Mouse (Mus musculus): ENCODE data around the gene Tmem185b. TPM values are rescaled to one million over a fixed set of nuclear protein-coding genes. Genes with fewer than 3 reads are reported as not detected.

Tmem185b gene
- polyA plus RNA-seq, 1 experiment = not detected

- Histone ChIP-seq H3K27ac (ENCODE audit: insufficient read depth, low read depth, low read length) (no peak overlapping the region), H3K4me3 (ENCODE audit: insufficient read depth, low read depth, low read length) (no peak overlapping the region), H3K4me1 (ENCODE audit: control insufficient read depth, insufficient read depth, low read length) (no peaks in the 10 kb centered on the region)
- 85% methylated on average over 9 of the region's 9 CpGs for WGBS
- no peak for TF ChIP-seq CTCF (IDR thresholded peaks at IDR 0.05; ENCODE audit: insufficient read depth, low read depth, low read length)
- TF ChIP-seq POLR2A (IDR thresholded peaks at IDR 0.05; ENCODE audit: insufficient read depth, low read depth, low read length) = no peak
Measured at GRCm38 (mm10) chr1:119540836-119541557, 15.0 kb downstream of the Tmem185b start.

- WGBS = 73% methylated on average over 3 of the region's 3 CpGs
- no peak overlapping the region for H3K27ac ChIP-seq (ENCODE audit: insufficient read depth, low read depth, low read length)
- H3K4me1 ChIP-seq (ENCODE audit: control insufficient read depth, insufficient read depth, low read length) = no peaks in the 10 kb centered on the region
- no peak for TF ChIP-seq POLR2A (IDR thresholded peaks at IDR 0.05; ENCODE audit: insufficient read depth, low read depth, low read length)
- TF ChIP-seq CTCF (IDR thresholded peaks at IDR 0.05; ENCODE audit: insufficient read depth, low read depth, low read length) = no peak
- H3K4me3 ChIP-seq (ENCODE audit: insufficient read depth, low read depth, low read length) = no peak overlapping the region
Measured at GRCm38 (mm10) chr1:119541570-119541969, 15.6 kb downstream of the Tmem185b start.

GRCm38 (mm10) chr1:119543316-119543715, 17.4 kb downstream of the Tmem185b start:
- Histone ChIP-seq H3K27ac (ENCODE audit: insufficient read depth, low read depth, low read length) (no peak overlapping the region), H3K4me1 (ENCODE audit: control insufficient read depth, insufficient read depth, low read length) (no peaks in the 10 kb centered on the region), H3K4me3 (ENCODE audit: insufficient read depth, low read depth, low read length) (no peak overlapping the region)
- no peak for TF ChIP-seq CTCF (IDR thresholded peaks at IDR 0.05; ENCODE audit: insufficient read depth, low read depth, low read length)
- no peak for TF ChIP-seq POLR2A (IDR thresholded peaks at IDR 0.05; ENCODE audit: insufficient read depth, low read depth, low read length)
- WGBS = 94% methylated on average over 6 of the region's 6 CpGs

- WGBS = 82% methylated on average over 5 of the region's 5 CpGs
- Histone ChIP-seq H3K4me1 (ENCODE audit: control insufficient read depth, insufficient read depth, low read length) (no peaks in the 10 kb centered on the region), H3K4me3 (ENCODE audit: insufficient read depth, low read depth, low read length) (no peak overlapping the region), H3K27ac (ENCODE audit: insufficient read depth, low read depth, low read length) (no peak overlapping the region)
- no peak for TF ChIP-seq POLR2A (IDR thresholded peaks at IDR 0.05; ENCODE audit: insufficient read depth, low read depth, low read length)
- TF ChIP-seq CTCF (IDR thresholded peaks at IDR 0.05; ENCODE audit: insufficient read depth, low read depth, low read length) = no peak
Measured at GRCm38 (mm10) chr1:119544611-119545155, 18.7 kb downstream of the Tmem185b start.

- 77% methylated on average over 2 of the region's 2 CpGs for whole genome bisulfite sequencing
- no peaks in the 10 kb centered on the region for H3K4me1 ChIP-seq (ENCODE audit: control insufficient read depth, insufficient read depth, low read length)
- no peak overlapping the region for H3K27ac ChIP-seq (ENCODE audit: insufficient read depth, low read depth, low read length)
- H3K4me3 ChIP-seq (ENCODE audit: insufficient read depth, low read depth, low read length) = no peak overlapping the region
- TF ChIP-seq POLR2A (IDR thresholded peaks at IDR 0.05; ENCODE audit: insufficient read depth, low read depth, low read length) (no peak), CTCF (IDR thresholded peaks at IDR 0.05; ENCODE audit: insufficient read depth, low read depth, low read length) (no peak)
Measured at GRCm38 (mm10) chr1:119545164-119545563, 19.2 kb downstream of the Tmem185b start.

GRCm38 (mm10) chr1:119545671-119546070, 19.7 kb downstream of the Tmem185b start:
- Histone ChIP-seq H3K4me3 (ENCODE audit: insufficient read depth, low read depth, low read length) (no peak overlapping the region), H3K27ac (ENCODE audit: insufficient read depth, low read depth, low read length) (no peak overlapping the region), H3K4me1 (ENCODE audit: control insufficient read depth, insufficient read depth, low read length) (no peaks in the 10 kb centered on the region)
- WGBS = 91% methylated on average over 4 of the region's 4 CpGs
- TF ChIP-seq POLR2A (IDR thresholded peaks at IDR 0.05; ENCODE audit: insufficient read depth, low read depth, low read length) = no peak
- no peak for TF ChIP-seq CTCF (IDR thresholded peaks at IDR 0.05; ENCODE audit: insufficient read depth, low read depth, low read length)

GRCm38 (mm10) chr1:119546490-119546889, 20.5 kb downstream of the Tmem185b start:
- Histone ChIP-seq H3K4me1 (ENCODE audit: control insufficient read depth, insufficient read depth, low read length) (no peaks in the 10 kb centered on the region), H3K27ac (ENCODE audit: insufficient read depth, low read depth, low read length) (no peak overlapping the region), H3K4me3 (ENCODE audit: insufficient read depth, low read depth, low read length) (no peak overlapping the region)
- TF ChIP-seq CTCF (IDR thresholded peaks at IDR 0.05; ENCODE audit: insufficient read depth, low read depth, low read length) (no peak), POLR2A (IDR thresholded peaks at IDR 0.05; ENCODE audit: insufficient read depth, low read depth, low read length) (no peak)
- 90% methylated on average over 3 of the region's 3 CpGs for WGBS

GRCm38 (mm10) chr1:119548668-119549326, 22.8 kb downstream of the Tmem185b start:
- Histone ChIP-seq H3K4me3 (ENCODE audit: insufficient read depth, low read depth, low read length) (no peak overlapping the region), H3K4me1 (ENCODE audit: control insufficient read depth, insufficient read depth, low read length) (no peaks in the 10 kb centered on the region), H3K27ac (ENCODE audit: insufficient read depth, low read depth, low read length) (no peak overlapping the region)
- TF ChIP-seq POLR2A (IDR thresholded peaks at IDR 0.05; ENCODE audit: insufficient read depth, low read depth, low read length) (no peak), CTCF (IDR thresholded peaks at IDR 0.05; ENCODE audit: insufficient read depth, low read depth, low read length) (no peak)
- WGBS = 61% methylated on average over 7 of the region's 7 CpGs

- no peak overlapping the region for H3K27ac ChIP-seq (ENCODE audit: insufficient read depth, low read depth, low read length)
- no peak overlapping the region for H3K4me3 ChIP-seq (ENCODE audit: insufficient read depth, low read depth, low read length)
- 94% methylated on average over 7 of the region's 7 CpGs for WGBS
- TF ChIP-seq CTCF (IDR thresholded peaks at IDR 0.05; ENCODE audit: insufficient read depth, low read depth, low read length) = no peak
- TF ChIP-seq POLR2A (IDR thresholded peaks at IDR 0.05; ENCODE audit: insufficient read depth, low read depth, low read length) = no peak
- no peaks in the 10 kb centered on the region for H3K4me1 ChIP-seq (ENCODE audit: control insufficient read depth, insufficient read depth, low read length)
Measured at GRCm38 (mm10) chr1:119549327-119549689, 23.3 kb downstream of the Tmem185b start.

Data from olfactory bulb, adult 2 months (tissue).